Mouse (Mus musculus) neural tube, embryonic 11.5 days (tissue): Measurements from ENCODE around the gene Selenoi. TPM values are rescaled to one million over a fixed set of nuclear protein-coding genes. Genes with fewer than 3 reads are reported as not detected.

Experiments
- ATAC-seq: fragments of 200-750 bp; cut with Nextera tagmentation; 2 replicates; pipeline ENCODE4 v1.8.0; 2017; ENCODE audit warnings: moderate number of reproducible peaks, mild to moderate bottlenecking, moderate TSS enrichment, moderate library complexity; ENCODE audit not compliant: insufficient read depth, low FRiP score, low TSS enrichment
- DNase-seq: peaks from one replicate; pipeline ENCODE4 v3.0.0-alpha.2; 2015; ENCODE audit warnings: low spot score
- H3K27ac ChIP-seq: fragments of 300-500 bp; sonication (generic); 2 replicates; pipeline ENCODE4 v1.5.1; 2014; ENCODE audit warnings: low read depth, mild to moderate bottlenecking, low read length
- H3K27me3 ChIP-seq: fragments of 300-500 bp; sonication (generic); 2 replicates; pipeline ENCODE4 v1.6.1; 2014; ENCODE audit warnings: mild to moderate bottlenecking, low read length, mixed read lengths; ENCODE audit not compliant: control insufficient read depth, insufficient read depth
- H3K36me3 ChIP-seq: fragments of 300-500 bp; sonication (generic); 2 replicates; pipeline ENCODE4 v1.6.1; 2014; ENCODE audit warnings: mild to moderate bottlenecking, low read length, moderate library complexity, mixed read lengths; ENCODE audit not compliant: control insufficient read depth, insufficient read depth
- H3K4me1 ChIP-seq: fragments of 300-500 bp; sonication (generic); 2 replicates; pipeline ENCODE4 v1.6.1; 2014; ENCODE audit warnings: low read length, mixed read lengths; ENCODE audit not compliant: control insufficient read depth, insufficient read depth
- H3K4me2 ChIP-seq: fragments of 300-500 bp; sonication (generic); 2 replicates; pipeline ENCODE4 v1.6.1; 2014; ENCODE audit warnings: low read depth, mild to moderate bottlenecking, moderate library complexity
- H3K4me3 ChIP-seq: fragments of 300-500 bp; sonication (generic); 2 replicates; pipeline ENCODE4 v1.5.1; 2014; ENCODE audit warnings: low read depth, low read length
- H3K9ac ChIP-seq: fragments of 300-500 bp; sonication (generic); 2 replicates; pipeline ENCODE4 v1.6.1; 2014; ENCODE audit warnings: mild to moderate bottlenecking, low read length
- H3K9me3 ChIP-seq: fragments of 300-500 bp; sonication (generic); 2 replicates; pipeline ENCODE4 v1.6.1; 2016; ENCODE audit warnings: low read length; ENCODE audit not compliant: control insufficient read depth
- WGBS: fragments of 180-500 bp; shearing (Covaris S2); extraction: QIAGEN DNeasy Blood & Tissue Kit; methylation state at CpG from one replicate; pipeline ENCODE4 v1.1.7; 2014; 5-methylcytosine and 5-hydroxymethylcytosine counted together
- polyA plus RNA-seq: library from polyadenylated mRNA; unstranded; fragments of >200 nt; fragmentation: Nextera tagmentation; extraction: Ambion mirVana; gene quantifications from 2 replicates; pipeline ENCODE4 v1.2.1, GENCODE M21; 2014

Gene Selenoi
- polyA plus RNA-seq, 1 experiment from 2014 or later: 28.2 TPM

- DNase-seq (no peak), ATAC-seq (no peak)
- H3K4me2 ChIP-seq: no peak overlapping the region
- no peaks in the 10 kb centered on the region for H3K4me1 ChIP-seq
- WGBS: 76% methylated on average over 3 of the region's 3 CpGs
- no peaks in the 10 kb centered on the region for H3K9me3 ChIP-seq
- no peak overlapping the region for H3K9ac ChIP-seq
- no peaks in the 10 kb centered on the region for H3K27me3 ChIP-seq
- H3K36me3 ChIP-seq: no peaks in the 10 kb centered on the region
- H3K27ac ChIP-seq: no peak overlapping the region
- H3K4me3 ChIP-seq: no peak overlapping the region
These were observed 46.6 kb downstream of the Selenoi start for GRCm38 (mm10) chr5:30278952-30279351.

GRCm38 (mm10) chr5:30279446-30279845 is 47.1 kb downstream of the Selenoi start:
- Histone ChIP-seq H3K4me2 (no peak overlapping the region), H3K27ac (no peak overlapping the region), H3K9me3 (no peaks in the 10 kb centered on the region), H3K9ac (no peak overlapping the region), H3K27me3 (no peaks in the 10 kb centered on the region), H3K36me3 (no peaks in the 10 kb centered on the region), H3K4me3 (no peak overlapping the region), H3K4me1 (no peaks in the 10 kb centered on the region)
- 95% methylated on average over 4 of the region's 4 CpGs for whole genome bisulfite sequencing
- DNase-seq (no peak), ATAC-seq (no peak)

- Histone ChIP-seq H3K27ac (no peak overlapping the region), H3K4me1 (no peaks in the 10 kb centered on the region), H3K27me3 (no peaks in the 10 kb centered on the region), H3K36me3 (no peaks in the 10 kb centered on the region), H3K9me3 (no peaks in the 10 kb centered on the region), H3K4me2 (peak overlapping the region; percentile 56), H3K4me3 (peak overlapping the region; percentile 39), H3K9ac (no peak overlapping the region)
- DNase-seq (no peak), ATAC-seq (no peak)
- WGBS: 42% methylated on average over 9 of the region's 9 CpGs
These were observed 48.5 kb downstream of the Selenoi start for GRCm38 (mm10) chr5:30280864-30281263.

- Histone ChIP-seq H3K9me3 (no peaks in the 10 kb centered on the region), H3K27me3 (no peaks in the 10 kb centered on the region), H3K4me1 (no peaks in the 10 kb centered on the region), H3K36me3 (no peaks in the 10 kb centered on the region), H3K4me3 (peak within 1 kb of the TSS; percentile 39), H3K4me2 (peak within 1 kb of the TSS; percentile 56), H3K27ac (no peak within 1 kb of the TSS), H3K9ac (no peak within 1 kb of the TSS; the same call in 1 of the 2 replicates)
- DNase-seq: peak; percentile 66
- ATAC-seq: peak; percentile 72; the same call in 1 of the 2 replicates
- WGBS: 4% methylated on average over 26 of the region's 26 CpGs
These were observed 48.9 kb downstream of the Selenoi start, which contains the start of gene Drc1 for GRCm38 (mm10) chr5:30281291-30281732. Drc1 (plus strand) TSS chr5:30281388.

GRCm38 (mm10) chr5:30285944-30286799 is 53.8 kb downstream of the Selenoi start:
- no peak overlapping the region for H3K4me3 ChIP-seq
- DNase-seq: no peak
- H3K4me1 ChIP-seq: no peaks in the 10 kb centered on the region
- H3K36me3 ChIP-seq: no peaks in the 10 kb centered on the region
- H3K4me2 ChIP-seq: no peak overlapping the region
- no peak for ATAC-seq
- no peaks in the 10 kb centered on the region for H3K9me3 ChIP-seq
- WGBS: 71% methylated on average over 10 of the region's 10 CpGs
- no peak overlapping the region for H3K27ac ChIP-seq
- H3K27me3 ChIP-seq: no peaks in the 10 kb centered on the region
- H3K9ac ChIP-seq: no peak overlapping the region

GRCm38 (mm10) chr5:30287106-30287882 is 54.9 kb downstream of the Selenoi start:
- Histone ChIP-seq H3K4me2 (no peak overlapping the region), H3K4me1 (no peaks in the 10 kb centered on the region), H3K4me3 (no peak overlapping the region), H3K27me3 (no peaks in the 10 kb centered on the region), H3K36me3 (no peaks in the 10 kb centered on the region), H3K9me3 (no peaks in the 10 kb centered on the region), H3K9ac (no peak overlapping the region), H3K27ac (no peak overlapping the region)
- DNase-seq: no peak
- no peak for ATAC-seq
- WGBS: 81% methylated on average over 9 of the region's 9 CpGs

Other genes starting within 250 kb of the Selenoi start
- gene Il6, start 219.5 kb upstream of the Selenoi start, polyA plus RNA-seq: 0.11 TPM in 1 of 2 replicates, not detected in the other
- 247 and 248 TPM in 2 replicates for gene Tyms, start 159.0 kb upstream of the Selenoi start, polyA plus RNA-seq
- gene Garem2, start 127.4 kb upstream of the Selenoi start, polyA plus RNA-seq: 14.4 and 16.5 TPM in 2 replicates
- 2.1 and 2.3 TPM in 2 replicates for gene 3110082J24Rik, start 126.5 kb upstream of the Selenoi start, polyA plus RNA-seq
- gene Hadha, start 77.4 kb upstream of the Selenoi start, polyA plus RNA-seq: 93.0 and 102 TPM in 2 replicates
- 108 and 112 TPM in 2 replicates for gene Hadhb, start 77.3 kb upstream of the Selenoi start, polyA plus RNA-seq
- not detected in 2 replicates for gene Adgrf3, start 26.9 kb upstream of the Selenoi start, polyA plus RNA-seq
- 0.24 and 0.42 TPM in 2 replicates for gene Drc1, start 48.8 kb downstream of the Selenoi start, polyA plus RNA-seq
- gene Otof, start 229.4 kb downstream of the Selenoi start, polyA plus RNA-seq: 0.04 and 0.18 TPM in 2 replicates
- not detected in 2 replicates for gene 1700001C02Rik, start 233.5 kb downstream of the Selenoi start, polyA plus RNA-seq